Mouse (Mus musculus): Measurements from ENCODE around the gene Fsip1. TPM values are rescaled to one million over a fixed set of nuclear protein-coding genes. Genes with fewer than 3 reads are reported as not detected.
"Not testable (repeated sequence)": the region's sequence is repeated elsewhere in the genome, so short reads cannot be mapped to it uniquely, and the experiment has no call there.

Gene Fsip1
- total RNA-seq (2021) = 1 to 10 TPM in 1 of 2 experiments, under 1 TPM in 1; 0.68 to 1.2 TPM
- long read RNA-seq, partial matches to known transcripts = 0 of 1 reads
- long read RNA-seq, other reads (novel, unspliced or antisense) = 1 of 1 reads

- DNase-seq (ENCODE audit: low spot score in 2 of 2) = peak; percentile 47 to 52
These were observed at the start of gene Fsip1 for GRCm38 (mm10) chr2:118256621-118257053. Gene Fsip1 (minus strand): TSS chr2:118256966.

- no peak for DNase-seq (ENCODE audit: low spot score in 2 of 2)
These were observed 49.7 kb upstream of the Fsip1 start for GRCm38 (mm10) chr2:118306522-118306895.

- no peak for DNase-seq (ENCODE audit: low spot score in 2 of 2)
These were observed 49.2 kb upstream of the Fsip1 start for GRCm38 (mm10) chr2:118305827-118306521.

- no peak for DNase-seq (ENCODE audit: low spot score in 2 of 2)
These were observed 46.7 kb upstream of the Fsip1 start for GRCm38 (mm10) chr2:118303456-118303855.

GRCm38 (mm10) chr2:118301656-118302055 lies 44.9 kb upstream of the Fsip1 start:
- DNase-seq (ENCODE audit: low spot score in 2 of 2) = no peak

GRCm38 (mm10) chr2:118301041-118301545 lies 44.3 kb upstream of the Fsip1 start:
- DNase-seq (ENCODE audit: low spot score in 2 of 2) = no peak

- DNase-seq (ENCODE audit: low spot score in 2 of 2) = no peak
These were observed 43.2 kb upstream of the Fsip1 start for GRCm38 (mm10) chr2:118299981-118300380.

GRCm38 (mm10) chr2:118298601-118299000 lies 41.8 kb upstream of the Fsip1 start:
- DNase-seq (ENCODE audit: low spot score in 2 of 2) = no peak

- DNase-seq (ENCODE audit: low spot score in 2 of 2) = no peak
These were observed 41.2 kb upstream of the Fsip1 start for GRCm38 (mm10) chr2:118297966-118298365.

- DNase-seq (ENCODE audit: low spot score in 2 of 2) = peak in 1 of 2 experiments; percentile 34
These were observed 38.7 kb upstream of the Fsip1 start for GRCm38 (mm10) chr2:118295505-118295904.

- no peak for DNase-seq (ENCODE audit: low spot score in 2 of 2)
These were observed 36.8 kb upstream of the Fsip1 start for GRCm38 (mm10) chr2:118293583-118293982.

- not testable (repeated sequence) for DNase-seq (ENCODE audit: low spot score in 2 of 2)
These were observed 32.3 kb upstream of the Fsip1 start for GRCm38 (mm10) chr2:118289066-118289460.

GRCm38 (mm10) chr2:118288326-118289065 lies 31.7 kb upstream of the Fsip1 start:
- peak in 1 of 2 experiments; percentile 22 for DNase-seq (ENCODE audit: low spot score in 2 of 2)

- no peak for DNase-seq (ENCODE audit: low spot score in 2 of 2)
These were observed 30.9 kb upstream of the Fsip1 start for GRCm38 (mm10) chr2:118287678-118288077.

- no peak for DNase-seq (ENCODE audit: low spot score in 2 of 2)
These were observed 25.7 kb upstream of the Fsip1 start for GRCm38 (mm10) chr2:118282467-118282866.

- no peak for DNase-seq (ENCODE audit: low spot score in 2 of 2)
These were observed 21.5 kb upstream of the Fsip1 start for GRCm38 (mm10) chr2:118278249-118278648.

- peak in 1 of 2 experiments; percentile 35 for DNase-seq (ENCODE audit: low spot score in 2 of 2)
These were observed 14.8 kb upstream of the Fsip1 start for GRCm38 (mm10) chr2:118271606-118272005.

GRCm38 (mm10) chr2:118270213-118270612 lies 13.4 kb upstream of the Fsip1 start:
- DNase-seq (ENCODE audit: low spot score in 2 of 2) = peak; percentile 73 to 88

- no peak for DNase-seq (ENCODE audit: low spot score in 2 of 2)
These were observed 7.1 kb upstream of the Fsip1 start for GRCm38 (mm10) chr2:118263914-118264201.

GRCm38 (mm10) chr2:118263151-118263913 lies 6.6 kb upstream of the Fsip1 start:
- peak; percentile 25 to 78 for DNase-seq (ENCODE audit: low spot score in 2 of 2)

- peak; percentile 80 to 83 for DNase-seq (ENCODE audit: low spot score in 2 of 2)
These were observed 5.9 kb upstream of the Fsip1 start for GRCm38 (mm10) chr2:118262673-118263072.

GRCm38 (mm10) chr2:118259746-118260145 lies 3.0 kb upstream of the Fsip1 start:
- no peak for DNase-seq (ENCODE audit: low spot score in 2 of 2)
